Mouse (Mus musculus) ES-Bruce4 (cell line): ENCODE measurements around the gene Tln1. TPM values are rescaled to one million over a fixed set of nuclear protein-coding genes. Genes with fewer than 3 reads are reported as not detected.

Experiments
- H3K27ac ChIP-seq: 2 replicates; pipeline ENCODE4 v1.5.1; 2012; ENCODE audit warnings: low read length, inconsistent platforms; ENCODE audit not compliant: insufficient read depth
- H3K27me3 ChIP-seq: 2 replicates; pipeline ENCODE4 v1.6.1; 2012; ENCODE audit warnings: mild to moderate bottlenecking, low read length, inconsistent platforms; ENCODE audit not compliant: control insufficient read depth, poor library complexity, insufficient read depth, severe bottlenecking
- H3K36me3 ChIP-seq: 2 replicates; pipeline ENCODE4 v1.6.1; 2012; ENCODE audit warnings: inconsistent platforms, mild to moderate bottlenecking, low read length, moderate library complexity; ENCODE audit not compliant: control insufficient read depth, poor library complexity, insufficient read depth, severe bottlenecking
- H3K4me1 ChIP-seq: one replicate; pipeline ENCODE4 v1.8.1; 2011; ENCODE audit warnings: low read length; ENCODE audit not compliant: control insufficient read depth, insufficient read depth
- H3K4me3 ChIP-seq: 2 replicates; pipeline ENCODE4 v1.5.1; 2011; ENCODE audit warnings: low read depth, mild to moderate bottlenecking, low read length
- H3K9ac ChIP-seq: 2 replicates; pipeline ENCODE4 v1.6.1; 2012; ENCODE audit warnings: low read depth, mild to moderate bottlenecking, inconsistent platforms; ENCODE audit not compliant: poor library complexity, severe bottlenecking
- H3K9me3 ChIP-seq: replicated peaks from 2 replicates; pipeline ENCODE4 v1.6.1; 2012; ENCODE audit warnings: mild to moderate bottlenecking, low read length, inconsistent platforms; ENCODE audit not compliant: control insufficient read depth, poor library complexity, insufficient read depth, severe bottlenecking
- CTCF ChIP-seq: IDR thresholded peaks from one replicate; pipeline ENCODE4 v1.8.1; 2011; ENCODE audit warnings: low read depth, low read length
- EP300 ChIP-seq: IDR thresholded peaks from 2 replicates; pipeline ENCODE4 v1.6.1; 2011; ENCODE audit warnings: low read depth, low read length; ENCODE audit not compliant: insufficient read depth
- POLR2A ChIP-seq: IDR thresholded peaks from one replicate; pipeline ENCODE4 v1.8.1; 2011; ENCODE audit warnings: low read length; ENCODE audit not compliant: insufficient read depth
- polyA plus RNA-seq: library from polyadenylated mRNA; stranded (reverse); fragments of >200 nt; gene quantifications from 2 replicates; pipeline ENCODE4 v1.2.4, GENCODE M21; 2011; ENCODE audit warnings: low read depth; ENCODE audit not compliant: missing spikeins, insufficient read depth, insufficient read length

Tln1 gene
- polyA plus RNA-seq, 1 experiment = 92.5 TPM

- Histone ChIP-seq H3K9me3 (no peaks in the 10 kb centered on the region), H3K36me3 (peaks cover 11% of the 10 kb centered on the region; the same call in 1 of the 2 replicates), H3K27ac (no peak overlapping the region), H3K4me3 (no peak overlapping the region), H3K9ac (no peak overlapping the region), H3K27me3 (no peaks in the 10 kb centered on the region), H3K4me1 (peaks cover 1% of the 10 kb centered on the region)
- no peak for TF ChIP-seq EP300
- TF ChIP-seq POLR2A = no peak
- no peak for TF ChIP-seq CTCF
Measured at GRCm38 (mm10) chr4:43571395-43572045, 9.0 kb upstream of the Tln1 start.

GRCm38 (mm10) chr4:43567140-43567539 lies 4.6 kb upstream of the Tln1 start:
- Histone ChIP-seq H3K27ac (no peak overlapping the region), H3K9me3 (no peaks in the 10 kb centered on the region), H3K9ac (no peak overlapping the region), H3K27me3 (no peaks in the 10 kb centered on the region), H3K4me1 (no peaks in the 10 kb centered on the region), H3K36me3 (peaks cover 11% of the 10 kb centered on the region; the same call in 1 of the 2 replicates), H3K4me3 (no peak overlapping the region)
- TF ChIP-seq CTCF (no peak), POLR2A (no peak), EP300 (no peak)

DNA sequence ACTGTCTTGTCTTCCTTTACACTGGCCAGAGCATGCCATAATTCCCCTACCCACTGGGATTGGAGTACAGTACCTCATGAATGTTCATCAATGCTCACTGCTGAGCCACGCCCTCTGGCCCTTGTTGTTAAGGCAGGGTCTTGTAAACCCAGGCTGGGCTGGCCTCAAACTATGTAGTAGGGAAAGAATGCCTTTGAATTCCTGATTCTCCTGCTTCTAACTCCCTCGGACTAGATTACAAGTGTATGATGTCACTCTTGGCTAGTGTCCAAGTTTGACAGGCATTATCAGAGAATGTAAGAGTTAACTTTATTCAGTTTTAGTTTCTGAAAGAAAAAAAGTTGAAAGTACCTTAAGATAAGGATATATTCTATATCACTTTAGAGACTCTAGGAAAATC lies 1.7 kb upstream of the Tln1 start:
- no peak for TF ChIP-seq EP300
- no peak for TF ChIP-seq CTCF
- no peak for TF ChIP-seq POLR2A
- H3K27ac ChIP-seq = no peak overlapping the region
- no peaks in the 10 kb centered on the region for H3K27me3 ChIP-seq
- no peak overlapping the region for H3K9ac ChIP-seq
- H3K36me3 ChIP-seq = peaks cover 11% of the 10 kb centered on the region; the same call in 1 of the 2 replicates
- H3K4me3 ChIP-seq = no peak overlapping the region
- H3K4me1 ChIP-seq = peaks cover 3% of the 10 kb centered on the region
- no peaks in the 10 kb centered on the region for H3K9me3 ChIP-seq

GRCm38 (mm10) chr4:43563601-43563875 lies 1.0 kb upstream of the Tln1 start:
- Histone ChIP-seq H3K27me3 (no peaks in the 10 kb centered on the region), H3K9ac (0 out of 2 replicates have a peak overlapping the region, but pooled peaks have one; percentile 85), H3K4me1 (peaks cover 3% of the 10 kb centered on the region), H3K27ac (no peak overlapping the region), H3K4me3 (no peak overlapping the region), H3K9me3 (no peaks in the 10 kb centered on the region), H3K36me3 (peaks cover 9% of the 10 kb centered on the region; the same call in 1 of the 2 replicates)
- TF ChIP-seq POLR2A = no peak
- TF ChIP-seq EP300 = no peak
- no peak for TF ChIP-seq CTCF

GRCm38 (mm10) chr4:43562769-43563600 lies 494 bp upstream of the Tln1 start:
- no peak for TF ChIP-seq CTCF
- TF ChIP-seq POLR2A = no peak
- TF ChIP-seq EP300 = no peak
- peaks cover 7% of the 10 kb centered on the region; the same call in 1 of the 2 replicates for H3K36me3 ChIP-seq
- H3K9me3 ChIP-seq = no peaks in the 10 kb centered on the region
- no peak overlapping the region for H3K27ac ChIP-seq
- H3K9ac ChIP-seq = peak overlapping the region; percentile 85
- peaks cover 3% of the 10 kb centered on the region for H3K4me1 ChIP-seq
- H3K4me3 ChIP-seq = peak overlapping the region; percentile 97
- no peaks in the 10 kb centered on the region for H3K27me3 ChIP-seq
